Mouse (Mus musculus) adrenal gland, postnatal 36 days (tissue): ENCODE data around the gene Anks1b. TPM values are rescaled to one million over a fixed set of nuclear protein-coding genes. Genes with fewer than 3 reads are reported as not detected.

Source experiments
- DNase-seq, 2 experiments: peaks; one replicate each; pipeline ENCODE4 v3.0.0; 2021; ENCODE audit warnings: mixed read lengths in 1 of 2
- total RNA-seq, 2 experiments: library from RNA; stranded (reverse); gene quantifications; 2 replicates each; pipeline ENCODE4 v1.2.3; 2021

Gene Anks1b
- total RNA-seq, 2 experiments from 2014 or later, result 0.60 to 0.92 TPM

DNA sequence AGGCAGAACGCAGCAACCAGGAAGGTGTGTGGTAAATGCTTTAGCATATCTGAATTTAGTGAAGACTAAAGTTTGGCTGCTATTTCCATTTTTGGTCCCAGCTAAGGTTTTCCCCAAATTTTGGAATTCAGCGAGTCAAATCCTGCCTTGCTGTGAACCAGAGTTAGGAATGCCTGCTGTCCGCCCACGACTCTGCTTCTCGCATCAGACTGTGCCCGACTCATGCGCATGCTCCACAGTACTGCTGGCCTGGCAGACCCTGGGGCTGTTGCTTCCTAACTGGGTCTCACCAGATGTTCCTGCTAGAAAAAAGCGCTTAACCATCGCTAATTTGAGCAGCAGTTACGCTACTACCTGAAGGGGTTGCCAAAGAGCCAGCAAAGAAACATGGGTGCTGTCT, 801.1 kb downstream of the Anks1b start:
- DNase-seq, result no peak

DNA sequence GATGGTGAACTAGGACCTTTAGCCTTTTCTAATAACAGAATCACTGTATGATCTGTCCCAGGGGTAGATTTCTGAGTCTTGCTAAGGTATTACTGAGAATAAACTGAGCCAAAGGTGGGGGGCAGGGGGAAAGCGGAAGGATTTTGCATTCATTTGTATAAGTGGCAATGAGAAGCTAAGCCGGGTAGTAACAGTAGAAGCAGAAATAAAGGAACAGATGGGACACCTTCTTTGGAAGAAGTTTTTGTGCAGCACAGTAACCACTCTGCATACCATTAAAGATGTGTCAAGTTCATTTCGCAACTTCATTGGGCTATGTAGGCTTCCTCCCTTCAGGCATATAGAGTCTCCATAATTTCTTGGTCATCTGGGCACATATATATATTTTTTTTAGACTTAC, 804.1 kb downstream of the Anks1b start:
- DNase-seq, result no peak

DNA sequence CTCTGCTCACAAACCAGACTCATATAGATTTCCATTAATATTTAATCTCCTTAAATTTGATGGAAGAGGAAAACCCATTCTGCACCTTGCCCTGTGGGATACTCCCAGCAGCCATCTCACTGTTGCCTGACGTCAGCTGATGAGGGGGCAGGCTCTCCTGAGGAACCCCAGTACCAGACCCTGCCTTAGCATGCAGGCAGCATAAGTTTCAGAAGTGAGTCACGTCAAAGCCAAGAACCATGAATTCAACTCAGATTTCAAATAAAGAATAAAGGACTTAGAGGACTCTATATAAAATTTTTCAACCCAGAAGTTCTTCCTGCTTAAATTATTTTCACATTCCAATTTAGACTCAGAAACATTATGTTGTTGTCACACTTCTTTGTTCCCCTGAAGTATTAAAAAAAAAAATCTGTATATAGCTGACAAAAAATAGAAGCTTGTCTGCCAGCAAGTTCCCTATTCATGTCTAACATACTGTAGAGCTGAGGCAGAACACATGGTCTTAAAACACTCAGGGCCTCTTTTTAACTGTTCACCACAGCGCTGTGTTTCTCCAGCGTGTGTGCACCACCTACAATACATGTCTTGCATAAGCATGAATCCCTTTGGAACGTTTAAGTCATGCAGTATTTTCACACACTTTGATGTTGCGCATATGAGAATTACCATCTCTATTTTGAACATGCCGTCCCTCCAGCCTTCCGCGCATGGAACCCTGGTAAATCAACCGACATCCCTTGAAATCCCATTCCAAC, 806.6 kb downstream of the Anks1b start:
- DNase-seq, result no peak

DNA sequence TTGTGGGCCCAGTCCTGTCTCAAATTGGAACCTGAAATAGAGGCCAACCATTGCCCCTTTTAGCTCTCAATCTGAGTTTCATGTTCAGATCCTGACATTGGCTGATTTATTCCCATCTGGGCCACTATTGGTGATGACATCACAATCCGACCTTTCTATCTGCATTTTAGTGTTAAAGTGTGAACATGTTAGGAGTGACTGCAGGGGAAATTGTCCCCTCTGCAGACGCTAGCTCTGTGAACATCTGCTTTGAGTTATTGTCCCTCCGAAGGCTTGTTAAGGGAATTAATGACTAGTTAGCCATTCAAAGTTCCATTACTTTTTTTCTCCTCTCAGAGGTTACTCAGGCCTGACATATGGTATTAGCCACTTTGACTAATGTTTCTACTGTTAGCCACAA, 810.5 kb downstream of the Anks1b start:
- DNase-seq, result no peak

DNA sequence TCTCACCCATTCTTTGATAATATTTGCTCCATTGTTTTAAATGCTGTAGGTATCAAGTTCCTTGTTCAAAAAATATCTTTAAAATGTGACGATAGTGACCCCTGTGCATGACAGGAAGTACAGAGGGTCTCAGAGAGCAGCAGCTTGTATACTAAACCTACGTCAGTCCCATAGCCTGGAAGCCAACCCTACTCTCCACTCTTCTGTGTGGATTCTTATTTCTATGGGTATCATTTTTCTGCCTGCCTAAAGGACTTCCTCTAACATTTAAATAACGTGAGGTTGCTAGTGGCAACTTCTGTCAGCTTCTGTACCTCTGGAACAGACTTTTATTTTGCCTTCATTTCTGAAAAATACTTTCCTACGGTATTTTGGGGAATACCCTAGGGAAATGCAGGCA, 812.1 kb downstream of the Anks1b start:
- DNase-seq, result no peak

DNA sequence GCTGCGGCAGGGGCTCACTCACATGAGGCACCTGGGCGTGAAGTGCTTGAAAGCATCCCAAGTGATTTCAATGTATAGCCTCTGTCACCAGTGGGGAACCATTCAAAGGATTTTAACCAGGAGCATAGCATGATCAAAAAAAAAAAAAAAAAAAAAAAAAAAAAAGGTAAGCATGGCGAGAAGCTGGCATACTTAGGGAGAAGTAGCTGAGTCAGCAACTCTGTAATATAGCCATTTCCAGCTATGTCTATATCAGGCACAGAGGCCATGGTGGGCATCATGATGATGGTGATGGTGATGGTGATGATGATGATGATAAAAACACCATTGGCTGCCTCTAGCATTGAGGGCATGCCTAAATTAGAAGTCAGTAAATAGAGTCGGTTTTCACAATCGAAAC, 814.8 kb downstream of the Anks1b start:
- DNase-seq, result no peak

DNA sequence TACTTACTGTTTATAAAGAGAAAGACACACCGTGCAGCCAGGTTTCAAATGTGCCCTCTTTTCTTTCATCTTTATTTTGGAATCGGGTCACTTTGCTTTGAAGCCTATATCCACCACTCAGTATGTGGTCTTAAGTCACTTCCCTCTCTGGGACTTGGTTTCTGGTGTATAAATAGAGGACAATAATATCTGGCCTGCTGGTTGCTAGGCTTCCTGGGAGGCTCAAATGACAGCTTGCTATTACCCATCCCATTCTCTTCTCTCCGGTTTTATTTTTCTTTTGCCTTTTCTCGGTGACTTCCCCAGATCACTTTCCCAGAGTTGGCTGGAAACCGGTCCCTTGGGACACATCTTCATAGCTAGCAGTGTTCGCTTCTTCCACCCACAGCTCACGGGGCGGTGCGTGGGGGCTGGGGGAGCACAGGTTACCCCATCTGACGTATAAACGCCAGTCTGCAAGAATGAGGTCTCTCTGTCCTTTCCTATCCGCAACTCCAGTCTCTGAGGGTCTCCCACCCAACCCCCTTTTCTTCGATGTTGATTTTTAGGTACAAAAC, 815.5 kb downstream of the Anks1b start:
- DNase-seq, result peak in 1 of 2 experiments; percentile 9

DNA sequence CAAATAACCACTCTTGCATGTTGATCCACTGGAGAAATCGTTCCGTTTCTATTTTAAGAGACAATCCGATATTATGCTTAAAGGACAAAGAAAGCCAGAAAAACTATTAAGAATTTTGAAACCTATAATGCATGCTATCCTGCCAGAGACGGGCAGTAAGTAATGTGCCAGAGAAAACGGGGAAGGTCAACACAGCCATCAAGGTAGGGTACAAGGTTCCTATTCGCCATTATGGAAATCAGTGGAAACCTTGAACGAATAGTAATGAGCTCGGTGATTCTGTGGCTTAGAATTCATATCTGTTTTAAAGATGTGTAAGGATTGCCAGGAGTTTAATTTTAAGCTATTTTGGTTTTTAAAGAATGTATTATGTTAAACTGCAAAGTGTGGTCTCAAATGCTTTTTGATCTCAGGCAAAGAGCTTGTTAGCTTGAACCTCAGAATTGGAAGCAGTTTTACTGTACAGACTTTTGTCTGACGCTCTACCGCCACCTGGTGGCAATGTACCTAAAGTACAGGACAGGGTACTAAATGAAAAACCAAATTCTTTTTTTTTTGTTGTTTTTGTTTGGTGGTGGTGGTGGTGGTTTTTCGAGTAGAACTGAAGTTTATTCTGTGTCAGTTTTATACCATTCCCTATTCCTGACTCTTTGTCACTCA, 816.7 kb downstream of the Anks1b start:
- DNase-seq, result peak; percentile 77

DNA sequence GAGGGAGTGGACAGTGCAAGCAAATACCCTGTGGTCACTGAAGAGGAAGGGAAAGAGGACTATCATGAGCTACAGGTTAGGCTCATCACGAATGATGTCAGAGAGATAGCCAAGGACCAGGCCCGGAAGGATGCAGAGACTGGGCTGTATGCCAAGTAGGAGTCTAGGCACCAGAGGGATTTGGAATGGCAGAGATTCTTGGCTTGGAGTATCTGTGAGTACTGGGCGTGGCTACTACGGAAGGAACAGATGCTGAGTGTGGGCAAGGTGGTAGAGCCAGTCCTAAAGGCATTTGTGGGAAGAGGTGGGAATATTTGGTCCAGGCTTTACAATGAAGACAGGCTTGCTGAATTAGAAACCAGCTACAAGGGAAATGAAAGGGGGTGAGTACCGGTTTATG, 823.4 kb downstream of the Anks1b start:
- no peak for DNase-seq

DNA sequence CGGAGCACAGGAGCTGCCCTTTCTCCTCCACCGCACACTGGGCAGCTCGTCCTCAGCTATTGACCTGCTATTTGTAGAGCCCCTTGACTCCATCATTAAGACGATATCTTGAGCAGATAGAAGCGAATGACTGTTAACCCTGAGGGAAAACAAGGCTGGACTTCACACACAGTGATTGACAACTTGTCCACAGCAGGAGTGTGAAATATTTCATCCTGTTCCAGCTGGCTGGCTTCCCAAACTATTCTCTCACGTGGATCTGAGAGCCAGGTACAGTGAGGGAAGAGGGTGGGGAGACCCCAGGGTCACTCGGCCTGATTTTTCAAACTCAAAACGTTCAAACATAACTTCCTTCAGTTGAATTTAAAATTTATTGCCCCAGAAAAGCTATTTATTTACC, 824.1 kb downstream of the Anks1b start:
- DNase-seq, result no peak

DNA sequence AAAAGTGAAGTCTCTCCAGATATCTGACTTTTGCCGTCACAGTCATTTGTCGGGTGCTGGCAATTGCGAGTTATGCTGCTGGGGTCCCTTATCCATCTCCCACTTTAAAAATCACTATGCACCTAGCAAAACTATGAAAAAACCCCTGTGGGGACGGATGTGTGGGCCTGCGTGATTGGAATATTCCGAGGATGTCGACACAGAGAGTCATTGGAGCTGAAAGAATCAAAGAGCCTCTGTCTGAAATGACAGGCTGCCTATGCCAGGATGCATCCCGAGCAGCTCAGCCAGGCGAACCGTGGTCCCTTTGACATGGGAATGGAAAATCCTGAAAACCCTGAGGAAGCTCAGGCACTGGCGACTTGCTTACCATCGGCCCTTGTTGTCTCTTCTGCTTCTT, 825.9 kb downstream of the Anks1b start:
- DNase-seq, result no peak

DNA sequence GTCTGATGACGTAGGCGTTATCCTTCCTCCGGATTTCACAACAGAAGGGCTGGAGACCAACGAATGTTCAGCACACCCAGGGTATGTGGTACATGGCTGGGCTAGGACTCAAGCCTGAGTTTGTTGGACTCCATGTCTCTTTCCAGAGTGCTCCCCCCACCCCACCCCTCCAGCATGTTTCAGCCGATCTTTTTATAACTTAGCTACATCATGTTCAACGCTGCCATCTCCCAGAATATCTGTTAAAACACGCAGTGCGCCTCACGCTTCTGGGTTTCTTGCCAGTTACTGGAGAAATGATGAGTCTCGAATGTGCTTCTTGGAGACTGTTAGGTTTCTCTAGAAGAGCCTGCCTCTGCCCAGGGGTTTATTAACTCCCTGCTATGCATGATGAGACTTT, 831.3 kb downstream of the Anks1b start:
- no peak for DNase-seq

DNA sequence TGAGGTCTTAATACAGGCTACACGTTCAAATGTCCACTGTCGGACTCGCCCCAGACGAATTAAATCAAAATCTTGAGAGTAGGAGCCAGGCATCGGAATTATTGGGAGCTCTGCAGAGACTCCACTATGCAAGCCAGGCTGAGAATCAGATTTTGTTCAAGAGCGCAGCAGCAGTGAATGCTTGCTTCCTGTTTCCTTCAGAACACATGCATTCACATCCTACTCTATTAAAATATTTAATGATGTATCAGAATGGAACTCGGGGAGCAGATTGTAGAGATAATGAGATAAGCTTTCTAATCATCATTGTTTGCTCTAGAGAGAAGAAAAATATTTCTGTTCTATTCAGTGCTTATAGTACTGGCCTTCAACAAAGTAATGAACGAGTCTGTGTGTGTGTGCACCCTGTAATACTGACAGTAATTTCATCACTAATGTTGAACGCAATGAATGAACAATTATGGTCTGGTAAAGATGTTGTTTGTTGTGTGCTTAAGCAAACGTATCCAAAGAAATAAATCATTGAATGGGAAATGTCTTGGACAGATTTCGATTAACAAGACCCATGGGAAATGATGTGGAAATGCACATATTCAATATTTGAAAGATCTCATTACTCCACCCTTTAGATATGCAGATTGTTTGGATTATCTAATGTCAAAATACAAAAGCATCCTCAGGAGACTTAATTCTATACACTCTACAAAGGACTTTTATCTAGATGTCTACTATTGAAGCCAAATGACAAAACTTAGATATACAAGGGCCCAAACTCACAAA, 835.7 kb downstream of the Anks1b start:
- no peak for DNase-seq

DNA sequence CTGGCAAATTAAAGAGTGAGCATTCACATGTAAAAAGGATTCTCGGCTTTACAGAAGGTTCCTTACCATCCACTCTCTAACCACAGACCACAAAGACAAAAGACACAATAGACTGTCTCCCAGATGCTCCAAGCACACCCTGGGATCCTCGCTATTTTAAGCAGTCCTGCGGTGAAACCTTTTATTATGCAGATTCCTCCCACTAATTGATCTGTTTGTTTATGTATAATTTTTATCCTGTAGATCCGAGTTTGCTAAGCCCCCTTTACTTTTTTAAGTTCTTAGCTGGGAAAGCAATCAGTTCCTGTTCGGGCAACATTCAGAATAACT, 836.3 kb downstream of the Anks1b start:
- no peak for DNase-seq

DNA sequence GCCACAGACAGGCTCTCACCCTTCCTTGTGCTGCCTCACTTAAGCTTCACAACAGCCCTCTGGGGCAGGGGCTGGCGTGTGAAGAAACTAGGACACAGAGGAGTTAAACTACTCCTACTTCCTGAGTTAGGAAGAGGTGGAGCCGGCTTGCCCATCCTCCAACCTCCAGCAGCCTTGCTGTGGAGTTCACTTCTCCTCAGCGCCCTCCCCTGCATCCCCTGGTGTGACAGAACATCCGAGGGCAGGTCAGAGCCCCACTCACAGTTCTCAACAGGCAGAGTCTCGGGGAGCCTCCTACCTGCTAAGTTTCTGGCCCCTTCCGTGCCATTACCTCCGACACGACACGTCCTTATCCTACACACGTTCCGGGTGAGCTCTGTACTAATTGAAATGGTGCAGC, 844.7 kb downstream of the Anks1b start:
- no peak for DNase-seq

DNA sequence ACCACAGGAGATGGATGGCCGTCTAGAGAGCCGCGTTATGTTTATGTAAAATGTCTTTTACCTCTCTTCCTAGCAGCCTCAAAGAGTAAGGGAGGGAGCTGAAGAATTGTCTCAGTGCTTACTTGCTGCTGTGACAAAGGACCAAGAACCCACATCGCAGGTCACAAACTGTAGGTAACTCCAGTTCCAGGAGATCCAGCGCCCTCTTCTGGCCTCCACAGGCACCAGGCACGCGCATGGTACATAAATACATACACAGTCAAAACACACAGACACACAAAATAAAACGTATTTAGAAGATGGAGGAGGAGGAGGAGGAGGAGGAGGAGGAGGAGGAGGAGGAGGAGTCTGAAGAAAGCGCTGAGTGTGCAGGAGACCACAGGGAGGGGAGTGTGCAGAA, 845.4 kb downstream of the Anks1b start:
- DNase-seq, result no peak

DNA sequence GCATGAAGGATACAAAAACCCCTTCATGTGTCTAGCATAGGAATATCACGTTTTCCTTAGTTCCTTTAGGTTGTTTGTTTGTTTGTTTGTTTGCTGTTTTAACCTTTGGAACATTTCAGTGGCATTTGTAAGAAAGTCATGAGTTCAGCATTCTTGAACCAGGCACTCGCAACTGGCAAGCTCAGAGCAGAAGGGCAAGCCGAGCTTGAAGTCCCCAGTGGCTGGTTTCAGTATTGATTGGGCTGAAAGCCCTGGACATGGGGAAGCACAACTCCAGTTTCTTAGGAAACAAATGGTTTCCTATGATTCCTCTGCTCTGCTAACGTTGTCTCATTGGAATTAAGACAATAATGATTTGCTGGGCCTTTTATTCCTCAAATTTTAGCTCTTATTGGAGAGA, 846.7 kb downstream of the Anks1b start:
- peak in 1 of 2 experiments; percentile 13 for DNase-seq

DNA sequence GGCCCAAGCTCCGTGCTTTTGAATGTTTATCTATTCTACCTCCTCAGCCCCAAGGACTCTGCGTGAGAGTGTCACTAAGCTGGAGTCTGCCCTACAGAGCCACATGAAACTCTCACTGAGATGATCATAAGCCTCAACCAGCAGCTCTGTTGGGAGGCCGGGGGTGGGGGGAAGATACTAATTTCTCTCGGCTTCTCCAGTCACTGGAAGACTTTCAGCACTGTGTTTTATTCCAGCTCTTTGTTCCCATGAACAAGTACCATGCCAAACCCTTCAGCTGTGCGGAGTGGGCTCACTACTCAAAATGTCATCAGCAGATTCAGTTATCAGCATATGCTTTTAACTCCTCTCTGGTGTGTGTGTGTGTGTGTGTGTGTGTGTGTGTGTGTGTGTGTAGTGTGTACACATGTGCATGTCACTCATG, 849.8 kb downstream of the Anks1b start:
- no peak for DNase-seq

DNA sequence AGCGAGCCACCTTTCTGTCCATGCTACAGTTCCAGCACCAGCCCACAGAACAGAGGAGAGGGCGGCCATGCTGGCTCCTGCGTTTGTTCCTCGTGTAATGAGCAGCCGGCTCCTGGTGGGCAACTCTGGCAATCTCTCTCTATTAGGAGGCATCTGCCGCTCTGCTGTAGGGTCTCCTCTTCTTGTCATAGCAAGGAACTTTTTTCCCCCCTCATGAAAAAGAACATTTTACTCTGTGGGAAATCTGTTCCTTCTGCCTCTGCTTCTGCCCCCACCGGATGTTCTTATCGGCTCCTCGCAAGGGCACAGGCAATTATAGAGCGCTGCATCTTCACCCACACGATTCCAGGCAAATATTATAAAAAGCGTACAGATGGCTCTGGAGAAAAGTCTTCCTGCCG, 850.6 kb downstream of the Anks1b start:
- no peak for DNase-seq

DNA sequence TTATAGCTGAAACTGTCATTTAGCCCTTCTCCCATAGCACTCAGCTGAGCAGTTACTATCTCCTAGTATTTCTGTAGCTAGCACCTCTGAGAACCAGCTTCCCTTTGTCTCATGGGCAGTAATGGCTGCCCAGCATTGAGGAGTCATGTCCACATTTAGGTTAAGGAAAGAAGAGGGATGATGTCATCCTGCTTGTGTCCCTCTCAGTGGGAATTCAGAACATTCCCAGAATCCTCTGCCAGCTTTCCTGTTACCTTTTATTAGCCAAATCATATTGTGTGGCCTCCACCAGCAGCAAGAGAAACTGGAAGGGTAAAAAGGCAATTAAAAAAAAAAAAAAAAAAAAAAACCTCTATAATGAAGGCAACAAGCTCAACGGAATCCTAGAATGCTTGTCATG, 851.6 kb downstream of the Anks1b start:
- no peak for DNase-seq

DNA sequence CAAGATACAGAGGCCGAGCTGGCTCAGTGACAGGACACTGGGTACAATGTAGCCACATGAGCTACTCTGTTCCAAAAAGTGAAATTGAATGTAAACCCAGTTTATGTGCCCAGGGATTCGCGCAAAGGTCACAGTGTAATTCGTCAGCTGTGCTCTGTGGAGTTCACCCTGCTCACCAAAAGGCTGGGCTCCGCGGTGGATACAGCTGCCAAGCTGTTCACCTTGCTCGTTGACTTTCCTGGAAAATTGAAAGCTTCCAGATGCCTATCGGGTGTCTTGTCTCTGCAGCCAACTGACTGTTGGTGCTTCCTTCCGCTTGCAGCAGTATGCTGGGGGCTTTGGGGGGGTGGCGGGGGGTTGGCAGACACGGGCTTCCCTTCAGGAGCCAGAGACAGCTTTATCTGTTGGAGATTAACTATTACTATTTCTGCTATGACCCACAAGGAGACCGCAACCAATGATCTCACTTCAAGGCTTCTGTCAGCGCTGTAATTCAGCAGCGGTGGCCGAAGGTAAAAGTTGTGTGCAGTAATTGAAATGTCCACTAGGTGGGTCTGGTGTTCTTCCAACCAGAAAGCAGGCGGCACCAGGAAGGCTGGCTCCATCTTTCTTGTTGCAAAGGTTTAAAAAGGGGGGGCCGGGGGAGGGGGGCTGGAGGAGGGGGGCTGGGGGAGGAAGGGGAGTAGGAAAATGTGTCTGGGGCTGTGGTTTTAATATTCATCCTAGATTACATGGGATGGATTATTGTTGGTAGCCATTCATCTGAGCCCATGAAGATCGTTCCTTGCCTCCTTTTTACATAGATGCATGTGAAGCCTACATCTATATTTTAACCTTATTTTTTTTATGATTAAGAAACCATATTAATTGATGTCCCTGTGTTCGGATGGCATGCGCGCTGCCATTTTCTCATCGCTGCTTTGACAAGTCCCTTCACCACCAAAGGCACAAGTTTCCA, 855.4 kb downstream of the Anks1b start:
- DNase-seq, result peak; percentile 57 to 60

DNA sequence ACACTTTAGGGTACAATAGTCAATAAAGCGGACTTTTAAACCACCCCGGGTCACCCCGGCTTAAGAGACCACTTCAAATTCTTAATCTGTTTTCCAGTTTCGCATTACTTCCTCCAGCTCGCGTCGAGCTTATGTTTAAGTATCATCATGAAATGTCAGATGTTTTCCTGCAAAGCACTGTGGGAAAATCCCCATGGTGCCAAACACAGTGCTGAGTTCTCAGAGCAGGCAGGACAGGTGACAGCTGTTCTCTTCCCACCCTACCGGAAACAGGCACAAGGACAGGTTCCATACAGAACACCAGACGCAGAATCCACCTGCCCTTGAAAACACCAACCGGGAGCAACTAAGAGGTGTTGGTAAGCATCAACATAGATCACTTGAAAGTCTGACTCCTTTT, 856.2 kb downstream of the Anks1b start:
- no peak for DNase-seq
